Mouse (Mus musculus) stomach, postnatal 0 days (tissue): ENCODE measurements around the gene Adamtsl4. TPM values are rescaled to one million over a fixed set of nuclear protein-coding genes. Genes with fewer than 3 reads are reported as not detected.

ENCODE experiments used
- ATAC-seq: fragments of 200-750 bp; cut with Nextera tagmentation; 2 replicates; pipeline ENCODE4 v1.8.0; 2017; ENCODE audit not compliant: low FRiP score, low TSS enrichment
- DNase-seq: peaks from one replicate; pipeline ENCODE4 v3.0.0-alpha.2; 2016; ENCODE audit warnings: low spot score
- H3K27ac ChIP-seq: fragments of 300-500 bp; sonication (generic); replicated peaks from 2 replicates; pipeline ENCODE4 v1.5.1; 2014; ENCODE audit warnings: mild to moderate bottlenecking, control low read depth
- H3K27me3 ChIP-seq: fragments of 300-500 bp; sonication (generic); 2 replicates; pipeline ENCODE4 v1.6.1; 2014; ENCODE audit warnings: low read length; ENCODE audit not compliant: control insufficient read depth, insufficient read depth
- H3K36me3 ChIP-seq: fragments of 300-500 bp; sonication (generic); 2 replicates; pipeline ENCODE4 v1.6.1; 2014; ENCODE audit warnings: low read length, mixed read lengths; ENCODE audit not compliant: control insufficient read depth, insufficient read depth
- H3K4me1 ChIP-seq: fragments of 300-500 bp; sonication (generic); replicated peaks from 2 replicates; pipeline ENCODE4 v1.6.1; 2014; ENCODE audit warnings: antibody characterized with exemption; ENCODE audit not compliant: control insufficient read depth, insufficient read depth
- H3K4me2 ChIP-seq: fragments of 300-500 bp; sonication (generic); replicated peaks from 2 replicates; pipeline ENCODE4 v1.6.1; 2014; ENCODE audit warnings: low read depth, mild to moderate bottlenecking, control low read depth, moderate library complexity
- H3K4me3 ChIP-seq: fragments of 300-500 bp; sonication (generic); 2 replicates; pipeline ENCODE4 v1.5.1; 2014; ENCODE audit warnings: low read depth, low read length, control low read depth
- H3K9ac ChIP-seq: fragments of 300-500 bp; sonication (generic); 2 replicates; pipeline ENCODE4 v1.6.1; 2014; ENCODE audit warnings: mild to moderate bottlenecking, low read length, control low read depth, mixed read lengths
- H3K9me3 ChIP-seq: fragments of 300-500 bp; sonication (generic); 2 replicates; pipeline ENCODE4 v1.6.1; 2016; ENCODE audit warnings: low read length; ENCODE audit not compliant: control insufficient read depth
- CTCF ChIP-seq: IDR thresholded peaks from 2 replicates; pipeline ENCODE4 v1.5.1; 2016; ENCODE audit warnings: antibody characterized with exemption, low read depth, mild to moderate bottlenecking, moderate library complexity
- EP300 ChIP-seq: optimal IDR thresholded peaks from 2 replicates; pipeline ENCODE3; 2016; ENCODE audit warnings: antibody characterized with exemption
- WGBS: fragments of 180-500 bp; shearing (Covaris S2); extraction: QIAGEN DNeasy Blood & Tissue Kit; methylation state at CpG from one replicate; pipeline ENCODE4 v1.1.7; 2014; 5-methylcytosine and 5-hydroxymethylcytosine counted together
- polyA plus RNA-seq: library from polyadenylated mRNA; unstranded; fragments of >200 nt; fragmentation: Nextera tagmentation; extraction: Ambion mirVana; gene quantifications from 2 replicates; pipeline ENCODE4 v1.2.1, GENCODE M21; 2015

Gene Adamtsl4
- polyA plus RNA-seq, 1 experiment from 2014 or later, result 9.4 TPM

DNA sequence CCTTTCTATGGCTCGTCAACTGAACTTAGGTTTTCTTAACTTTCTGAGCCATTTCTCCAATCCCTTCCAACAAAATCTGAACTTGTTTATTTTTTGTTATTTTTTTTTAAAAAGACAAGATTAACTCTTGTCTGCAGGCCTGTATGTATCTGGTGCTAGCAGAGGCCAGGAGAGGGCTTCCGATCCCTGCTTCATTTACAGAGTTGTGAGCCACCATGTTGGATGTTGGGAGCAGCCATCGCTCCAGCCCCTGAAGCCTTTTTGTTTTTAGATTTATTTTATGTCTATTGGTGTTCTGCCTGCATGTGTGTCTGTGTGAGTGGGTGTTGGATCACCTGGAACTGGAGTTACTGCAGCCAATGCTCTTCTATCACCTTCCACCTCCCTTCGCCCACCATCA, 44.1 kb upstream of the Adamtsl4 start:
- TF ChIP-seq EP300, result no peak
- TF ChIP-seq CTCF, result peak; percentile 54
- no peak for DNase-seq
- 81% methylated on average over 4 of the region's 4 CpGs for WGBS
- no peak overlapping the region for H3K4me3 ChIP-seq
- ATAC-seq, result no peak
- H3K9me3 ChIP-seq, result no peaks in the 10 kb centered on the region
- peaks cover 3% of the 10 kb centered on the region for H3K4me1 ChIP-seq
- no peak overlapping the region for H3K9ac ChIP-seq
- 0 out of 2 replicates have a peak, but pooled peaks cover 3% of the 10 kb centered on the region for H3K36me3 ChIP-seq
- H3K27ac ChIP-seq, result no peak overlapping the region
- no peak overlapping the region for H3K4me2 ChIP-seq
- H3K27me3 ChIP-seq, result no peaks in the 10 kb centered on the region

DNA sequence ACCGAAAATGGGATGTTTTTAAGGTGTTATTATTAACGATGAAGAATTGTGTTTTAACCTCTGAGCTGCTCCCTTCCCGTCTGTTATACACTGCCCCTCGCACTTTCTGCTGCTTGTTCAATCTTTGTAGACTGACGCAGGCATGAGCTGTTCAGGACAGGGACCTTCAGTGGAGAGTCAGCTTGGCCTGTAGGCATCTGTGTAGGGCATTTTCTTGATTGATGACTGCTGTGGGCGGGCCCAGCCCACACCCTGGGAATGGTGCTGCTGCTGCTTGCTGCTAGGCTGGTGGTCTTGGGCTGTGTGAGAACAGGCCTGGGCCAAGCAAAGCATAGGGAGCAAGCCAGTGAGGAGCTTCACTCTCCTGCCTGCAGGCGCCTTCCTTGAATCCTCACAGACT, 42.7 kb upstream of the Adamtsl4 start:
- 78% methylated on average over 7 of the region's 7 CpGs for WGBS
- DNase-seq, result no peak

DNA sequence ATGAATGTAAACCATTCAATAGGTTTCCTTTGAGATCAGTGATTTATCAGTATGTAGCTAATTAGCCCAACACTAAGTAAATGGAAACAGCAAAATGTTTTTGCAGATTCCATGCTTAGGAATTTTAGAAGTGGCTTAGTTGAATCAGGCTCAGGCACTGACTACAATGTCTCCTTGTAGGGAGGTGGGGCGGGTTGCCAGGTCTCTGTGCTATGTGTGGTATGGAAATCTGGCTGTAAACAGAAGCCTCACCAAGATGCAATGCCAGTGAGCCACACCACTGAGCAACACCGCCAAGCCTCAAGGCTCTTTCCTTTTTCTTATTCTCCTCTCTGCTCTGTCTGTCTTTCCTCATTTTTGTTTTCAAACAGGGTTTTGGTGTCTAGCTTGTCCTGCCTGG, 41.2 kb upstream of the Adamtsl4 start:
- TF ChIP-seq CTCF, result no peak
- TF ChIP-seq EP300, result no peak
- Histone ChIP-seq H3K27ac (no peak overlapping the region), H3K27me3 (no peaks in the 10 kb centered on the region), H3K9me3 (no peaks in the 10 kb centered on the region), H3K36me3 (no peaks in the 10 kb centered on the region), H3K9ac (no peak overlapping the region), H3K4me1 (peaks cover 3% of the 10 kb centered on the region), H3K4me2 (no peak overlapping the region), H3K4me3 (no peak overlapping the region)
- DNase-seq (no peak), ATAC-seq (no peak)
- WGBS, result 74% methylated on average over 2 of the region's 2 CpGs

More for the DNA sequence above, 42.7 kb upstream of the Adamtsl4 start:
- no peak overlapping the region for H3K27ac ChIP-seq
- no peak overlapping the region for H3K4me3 ChIP-seq
- no peaks in the 10 kb centered on the region for H3K27me3 ChIP-seq
- peaks cover 3% of the 10 kb centered on the region for H3K4me1 ChIP-seq
- no peaks in the 10 kb centered on the region for H3K36me3 ChIP-seq
- H3K9ac ChIP-seq, result no peak overlapping the region
- TF ChIP-seq EP300, result no peak
- TF ChIP-seq CTCF, result no peak
- H3K4me2 ChIP-seq, result no peak overlapping the region
- no peak for ATAC-seq
- no peaks in the 10 kb centered on the region for H3K9me3 ChIP-seq

DNA sequence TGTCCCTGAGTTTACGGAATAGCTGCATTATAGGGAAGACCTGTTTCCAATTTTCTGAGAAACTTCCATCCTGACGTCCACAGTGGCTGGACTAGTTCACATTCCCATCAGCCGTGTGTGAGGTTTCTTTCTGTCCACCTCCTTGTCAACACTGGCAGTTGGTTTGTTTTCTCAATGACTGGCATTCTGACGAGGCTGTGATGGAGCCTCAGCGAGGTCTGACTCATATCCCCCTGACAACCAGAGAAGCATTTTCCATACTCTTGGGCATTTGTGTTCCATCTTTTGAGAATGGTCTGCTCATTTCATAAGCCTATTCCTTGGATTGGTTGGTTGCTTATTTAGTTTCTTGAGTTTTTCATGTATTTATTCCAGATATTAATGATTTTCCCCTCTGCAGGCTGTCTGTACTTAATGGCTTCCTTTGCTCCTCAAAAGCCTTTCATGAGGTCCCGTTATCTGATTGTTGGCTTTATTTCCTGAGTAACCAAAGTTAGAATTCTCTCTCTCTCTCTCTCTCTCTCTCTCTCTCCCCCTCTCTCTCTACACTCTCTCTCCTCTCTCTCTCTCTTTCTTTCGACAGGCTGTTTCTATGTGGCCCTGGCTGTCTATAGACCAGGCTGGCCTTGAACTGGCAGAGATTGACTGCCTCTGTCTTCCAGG, 39.1 kb upstream of the Adamtsl4 start:
- 40% methylated on average over 7 of the region's 7 CpGs for WGBS
- no peak for DNase-seq

DNA sequence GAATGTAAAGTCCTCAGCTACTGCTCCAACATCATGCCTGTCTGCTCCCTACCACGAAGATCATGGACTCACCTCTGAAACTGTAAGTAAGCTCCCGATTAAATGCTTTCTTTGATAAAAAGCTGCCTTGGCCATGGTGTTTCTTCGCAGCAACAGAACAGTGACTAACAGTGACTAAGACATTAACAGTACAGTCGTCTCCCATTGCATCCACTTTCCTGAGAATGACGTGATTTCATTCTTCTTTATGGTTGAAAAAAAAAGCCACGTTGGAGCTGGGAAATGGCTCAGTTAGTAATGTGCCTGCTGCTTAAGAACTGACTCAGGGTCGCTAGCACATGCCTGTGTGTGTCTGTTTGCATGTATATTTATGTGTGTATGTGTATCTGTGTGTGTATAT, 38.1 kb upstream of the Adamtsl4 start:
- TF ChIP-seq CTCF (no peak), EP300 (no peak)
- H3K36me3 ChIP-seq, result no peaks in the 10 kb centered on the region
- no peak for ATAC-seq

More for the DNA sequence above, 39.1 kb upstream of the Adamtsl4 start:
- Histone ChIP-seq H3K27me3 (no peaks in the 10 kb centered on the region), H3K4me3 (no peak overlapping the region), H3K9me3 (no peaks in the 10 kb centered on the region), H3K9ac (no peak overlapping the region), H3K4me2 (no peak overlapping the region), H3K4me1 (no peaks in the 10 kb centered on the region; the same call in 1 of the 2 replicates), H3K27ac (no peak overlapping the region), H3K36me3 (no peaks in the 10 kb centered on the region)
- TF ChIP-seq CTCF (no peak), EP300 (no peak)
- ATAC-seq, result 0 out of 2 replicates have a peak, but pooled peaks have one; percentile 62

DNA sequence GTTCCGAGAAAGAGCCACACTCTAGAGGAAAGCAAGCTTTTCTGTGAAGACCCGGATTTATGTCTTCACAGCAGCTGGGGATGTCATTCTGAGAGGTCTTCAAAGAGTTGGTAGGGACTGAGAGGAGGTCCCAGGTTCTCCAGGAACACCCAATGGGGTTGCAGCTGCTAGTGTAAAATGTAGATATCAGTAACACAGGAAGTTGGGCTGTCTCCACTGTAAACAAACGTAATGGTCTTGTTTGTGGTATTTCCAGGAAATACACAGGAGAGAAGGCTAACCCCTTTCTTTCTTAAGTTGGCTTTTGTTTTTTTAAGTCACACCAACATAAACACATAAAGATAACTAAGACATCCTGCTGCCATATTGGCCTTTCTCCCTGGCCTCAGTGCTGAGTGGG, 34.7 kb upstream of the Adamtsl4 start:
- 62% methylated on average over 3 of the region's 3 CpGs for WGBS
- Histone ChIP-seq H3K27ac (no peak overlapping the region), H3K27me3 (no peaks in the 10 kb centered on the region), H3K4me1 (no peaks in the 10 kb centered on the region; the same call in 1 of the 2 replicates), H3K9me3 (no peaks in the 10 kb centered on the region), H3K9ac (no peak overlapping the region), H3K4me2 (no peak overlapping the region), H3K36me3 (no peaks in the 10 kb centered on the region), H3K4me3 (no peak overlapping the region)
- no peak for ATAC-seq
- DNase-seq, result no peak
- TF ChIP-seq CTCF, result no peak
- TF ChIP-seq EP300, result no peak

More for the DNA sequence above, 38.1 kb upstream of the Adamtsl4 start:
- no peak overlapping the region for H3K9ac ChIP-seq
- no peaks in the 10 kb centered on the region; the same call in 1 of the 2 replicates for H3K4me1 ChIP-seq
- no peak overlapping the region for H3K27ac ChIP-seq
- H3K4me2 ChIP-seq, result no peak overlapping the region
- no peak for DNase-seq
- WGBS, result 72% methylated on average over 7 of the region's 7 CpGs
- H3K4me3 ChIP-seq, result no peak overlapping the region
- no peaks in the 10 kb centered on the region for H3K27me3 ChIP-seq
- no peaks in the 10 kb centered on the region for H3K9me3 ChIP-seq
